Mouse (Mus musculus) stomach, postnatal 0 days (tissue): ENCODE measurements at regions not wholly inside any gene's neighbourhood (a gene's known extent, or its start where the extent isn't known, plus 50 kb on each side); places are given as distances from the start of the nearest gene placed in this dataset.

Source experiments
- CTCF ChIP-seq: IDR thresholded peaks from 2 replicates; pipeline ENCODE4 v1.5.1; 2016; ENCODE audit warnings: antibody characterized with exemption, low read depth, mild to moderate bottlenecking, moderate library complexity
- EP300 ChIP-seq: optimal IDR thresholded peaks from 2 replicates; pipeline ENCODE3; 2016; ENCODE audit warnings: antibody characterized with exemption

DNA sequence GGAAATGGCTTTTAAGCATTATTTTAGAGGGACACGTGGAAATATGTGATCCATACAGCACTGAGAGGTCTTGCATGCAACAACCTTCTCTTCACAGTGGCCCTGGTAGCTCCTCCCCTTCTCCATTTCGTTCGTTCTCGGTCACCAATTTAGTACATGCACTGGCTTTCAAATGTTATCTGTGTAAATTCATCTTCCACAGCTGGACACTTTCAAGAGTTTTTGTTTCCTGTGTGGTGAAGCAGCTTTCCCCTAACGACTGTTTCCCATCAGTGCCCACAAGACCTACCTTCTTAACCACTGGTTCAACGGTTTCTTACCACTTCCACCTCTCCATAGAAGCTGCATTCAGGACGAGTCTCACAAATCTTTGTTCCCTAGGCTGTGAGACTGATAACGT lies 368.8 kb downstream of the Ptprc start:
- TF ChIP-seq EP300 (no peak), CTCF (no peak)
